Mouse (Mus musculus) bone marrow, adult 2 months (tissue): ENCODE measurements around the gene Fnbp1.

Experiments used
- CTCF ChIP-seq: fragments of 200-500 bp; IDR thresholded peaks from 2 replicates; pipeline ENCODE4 v1.5.1; 2011; ENCODE audit warnings: low read length, control low read depth; ENCODE audit not compliant: control insufficient read depth, insufficient read depth
- POLR2A ChIP-seq: fragments of 200-500 bp; IDR thresholded peaks from 2 replicates; pipeline ENCODE4 v1.6.1; 2011; ENCODE audit warnings: low read depth, mild to moderate bottlenecking, control low read depth, low read length, borderline replicate concordance; ENCODE audit not compliant: control insufficient read depth

DNA sequence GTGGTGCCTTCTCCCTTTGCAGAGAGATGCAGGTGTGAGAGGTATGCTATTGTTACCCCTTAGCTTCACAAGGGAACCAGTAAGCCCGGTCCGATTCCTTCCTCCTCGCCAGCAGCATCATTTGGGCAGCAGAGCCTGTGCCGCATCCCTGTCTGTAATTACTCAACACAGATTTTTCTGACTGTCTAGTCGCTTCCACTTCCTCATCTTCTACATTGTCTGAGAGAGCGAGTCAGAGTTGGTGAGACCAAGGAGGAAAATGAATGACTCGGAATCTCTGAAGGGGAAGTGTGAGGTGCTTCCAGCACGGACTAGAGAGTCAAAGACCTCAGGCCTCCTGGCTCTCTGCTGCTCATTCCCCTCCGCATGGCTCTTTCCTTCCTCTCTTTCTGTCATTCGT, 89.4 kb downstream of the Fnbp1 start:
- TF ChIP-seq POLR2A (no peak), CTCF (no peak)
